Mouse (Mus musculus) testis, adult 2 months (tissue): Measurements from ENCODE around the gene Jade1. TPM values are rescaled to one million over a fixed set of nuclear protein-coding genes. Genes with fewer than 3 reads are reported as not detected.

Experiments
- H3K27ac ChIP-seq: fragments of 200-500 bp; 2 replicates; pipeline ENCODE4 v1.5.1; 2012; ENCODE audit warnings: low read depth, low read length; ENCODE audit not compliant: control insufficient read depth, insufficient read depth
- H3K27me3 ChIP-seq: fragments of 200-500 bp; 2 replicates; pipeline ENCODE4 v1.6.1; 2012; ENCODE audit warnings: mild to moderate bottlenecking, low read length, moderate library complexity; ENCODE audit not compliant: control insufficient read depth, insufficient read depth
- H3K36me3 ChIP-seq: fragments of 200-500 bp; 2 replicates; pipeline ENCODE4 v1.6.1; 2012; ENCODE audit warnings: mild to moderate bottlenecking, low read length; ENCODE audit not compliant: control insufficient read depth, insufficient read depth
- H3K4me1 ChIP-seq: fragments of 200-500 bp; 2 replicates; pipeline ENCODE4 v1.6.1; 2012; ENCODE audit warnings: low read length; ENCODE audit not compliant: control insufficient read depth, insufficient read depth
- H3K4me3 ChIP-seq: fragments of 200-500 bp; 2 replicates; pipeline ENCODE4 v1.5.1; 2012; ENCODE audit warnings: low read depth, mild to moderate bottlenecking, low read length, moderate library complexity, mixed read lengths; ENCODE audit not compliant: control insufficient read depth
- CTCF ChIP-seq: fragments of 200-500 bp; IDR thresholded peaks from 2 replicates; pipeline ENCODE4 v1.5.1; 2012; ENCODE audit warnings: low read depth, mild to moderate bottlenecking, inconsistent platforms, low read length, moderate library complexity; ENCODE audit not compliant: control insufficient read depth, insufficient read depth, insufficient replicate concordance
- POLR2A ChIP-seq: fragments of 200-500 bp; IDR thresholded peaks from 2 replicates; pipeline ENCODE4 v1.6.1; 2012; ENCODE audit warnings: low read depth, mild to moderate bottlenecking, inconsistent platforms, low read length, moderate library complexity; ENCODE audit not compliant: control insufficient read depth
- polyA plus RNA-seq: library from polyadenylated mRNA; depleted of rRNA; stranded (reverse); fragments of >200 nt; gene quantifications from 2 replicates; pipeline ENCODE4 v1.2.3, GENCODE M21; 2012

Gene Jade1
- polyA plus RNA-seq, 1 experiment = 9.1 TPM

DNA sequence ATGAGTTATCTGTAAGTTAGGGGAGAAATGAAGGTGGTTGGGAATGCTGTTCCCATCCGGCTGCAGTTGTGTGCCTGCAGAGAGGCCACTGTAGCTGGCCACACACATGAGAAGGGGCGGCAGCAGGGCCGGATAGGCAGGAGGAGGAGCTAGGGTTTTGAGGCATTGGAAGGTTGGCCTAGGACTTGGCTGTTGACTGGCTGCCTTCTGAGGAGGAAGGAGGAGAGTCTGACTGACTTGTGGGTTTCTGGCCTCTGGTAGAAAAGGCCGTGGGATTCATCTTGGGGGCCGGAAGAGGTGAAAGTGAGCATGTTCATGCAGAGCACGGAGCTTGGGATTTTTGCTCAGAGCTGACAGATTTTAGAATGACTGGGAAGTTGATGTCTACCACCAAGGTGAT, 32.1 kb downstream of the Jade1 start:
- no peak overlapping the region for H3K27ac ChIP-seq
- no peak for TF ChIP-seq CTCF
- no peak for TF ChIP-seq POLR2A
- no peaks in the 10 kb centered on the region for H3K36me3 ChIP-seq
- H3K4me3 ChIP-seq = no peak overlapping the region
- no peaks in the 10 kb centered on the region for H3K27me3 ChIP-seq
- no peaks in the 10 kb centered on the region; the same call in 1 of the 2 replicates for H3K4me1 ChIP-seq

DNA sequence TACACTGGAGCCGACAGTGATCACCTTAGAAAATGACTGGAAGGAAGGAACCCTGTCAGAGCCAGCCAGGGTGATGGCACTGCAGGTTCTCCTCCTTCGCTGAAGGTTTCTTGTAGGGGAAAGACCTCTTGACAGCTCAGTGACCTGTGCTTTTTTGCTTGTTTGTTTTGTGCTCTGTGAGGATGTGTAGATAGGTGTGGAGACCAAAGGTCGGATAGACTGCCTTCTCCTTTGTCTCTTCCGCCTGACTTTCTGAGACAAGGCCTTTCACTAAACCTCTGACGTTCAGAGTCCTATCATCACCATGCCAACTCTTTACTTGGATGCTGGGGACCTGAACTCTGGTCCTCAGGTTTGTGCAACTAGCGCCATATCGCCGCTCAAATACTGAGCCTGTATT, 33.0 kb downstream of the Jade1 start:
- Histone ChIP-seq H3K27ac (no peak overlapping the region), H3K4me3 (no peak overlapping the region), H3K36me3 (no peaks in the 10 kb centered on the region), H3K4me1 (no peaks in the 10 kb centered on the region; the same call in 1 of the 2 replicates), H3K27me3 (no peaks in the 10 kb centered on the region)
- TF ChIP-seq CTCF (no peak), POLR2A (no peak)

GRCm38 (mm10) chr3:41589246-41589914, 33.8 kb downstream of the Jade1 start:
- Histone ChIP-seq H3K4me3 (no peak overlapping the region), H3K4me1 (no peaks in the 10 kb centered on the region; the same call in 1 of the 2 replicates), H3K27me3 (no peaks in the 10 kb centered on the region), H3K36me3 (no peaks in the 10 kb centered on the region), H3K27ac (no peak overlapping the region)
- no peak for TF ChIP-seq POLR2A
- TF ChIP-seq CTCF = no peak

GRCm38 (mm10) chr3:41589988-41590387, 34.5 kb downstream of the Jade1 start:
- Histone ChIP-seq H3K27ac (no peak overlapping the region), H3K4me1 (no peaks in the 10 kb centered on the region; the same call in 1 of the 2 replicates)

DNA sequence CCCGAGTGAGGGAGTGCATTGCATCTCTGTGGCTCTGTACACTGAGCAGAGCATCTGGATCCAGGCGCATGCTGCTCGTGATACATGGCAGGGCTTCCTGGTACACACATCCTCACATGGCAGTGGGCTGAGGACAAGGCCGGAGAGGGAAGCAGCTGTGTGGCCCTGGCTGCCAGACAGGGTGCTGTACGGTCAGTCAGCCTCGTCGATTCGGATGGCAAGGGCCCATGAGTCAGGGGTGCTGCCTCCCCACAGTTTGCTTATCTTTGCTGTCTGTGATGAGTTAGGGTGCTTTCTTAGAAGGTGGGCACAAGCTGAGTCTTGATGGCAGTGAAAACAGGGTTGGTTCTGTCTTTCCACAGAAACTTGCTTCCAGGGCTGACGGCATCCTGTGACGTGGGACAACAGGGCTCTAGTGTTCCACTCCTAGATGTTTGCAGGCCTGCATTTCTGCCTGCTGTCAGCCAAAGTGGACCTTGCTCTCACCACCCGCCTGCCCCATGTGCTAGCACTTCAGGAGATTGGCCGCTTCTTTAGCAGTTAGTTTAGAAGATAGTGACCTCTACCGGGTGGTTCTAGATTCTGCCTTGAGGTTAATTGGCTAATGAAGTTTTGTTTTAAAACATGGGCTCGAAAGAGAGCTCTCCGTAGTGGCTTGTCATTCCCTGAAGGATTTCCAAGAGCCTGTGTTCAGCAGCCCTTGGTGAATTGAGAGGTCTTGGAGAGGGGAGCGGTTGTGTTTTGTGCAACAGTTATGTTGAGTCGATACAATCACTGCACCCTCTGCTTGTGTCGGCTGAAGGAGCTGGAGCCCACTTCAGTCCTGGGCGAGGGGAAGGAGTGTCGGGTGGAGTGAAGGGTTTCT, 35.4 kb downstream of the Jade1 start:
- Histone ChIP-seq H3K4me1 (no peaks in the 10 kb centered on the region; the same call in 1 of the 2 replicates), H3K36me3 (no peaks in the 10 kb centered on the region), H3K4me3 (no peak overlapping the region), H3K27me3 (no peaks in the 10 kb centered on the region), H3K27ac (no peak overlapping the region)
- TF ChIP-seq CTCF (no peak), POLR2A (no peak)

More at GRCm38 (mm10) chr3:41589988-41590387, 34.5 kb downstream of the Jade1 start:
- Histone ChIP-seq H3K27me3 (no peaks in the 10 kb centered on the region), H3K36me3 (no peaks in the 10 kb centered on the region), H3K4me3 (no peak overlapping the region)
- TF ChIP-seq POLR2A = no peak
- TF ChIP-seq CTCF = no peak

- H3K4me3 ChIP-seq = no peak overlapping the region
Observed at GRCm38 (mm10) chr3:41591651-41592170, 36.2 kb downstream of the Jade1 start.

GRCm38 (mm10) chr3:41592805-41593204, 37.3 kb downstream of the Jade1 start:
- H3K27me3 ChIP-seq = no peaks in the 10 kb centered on the region
- no peaks in the 10 kb centered on the region; the same call in 1 of the 2 replicates for H3K4me1 ChIP-seq
- H3K4me3 ChIP-seq = no peak overlapping the region
- H3K36me3 ChIP-seq = no peaks in the 10 kb centered on the region
- TF ChIP-seq CTCF = no peak
- TF ChIP-seq POLR2A = no peak
- H3K27ac ChIP-seq = no peak overlapping the region

More at GRCm38 (mm10) chr3:41591651-41592170, 36.2 kb downstream of the Jade1 start:
- Histone ChIP-seq H3K27me3 (no peaks in the 10 kb centered on the region), H3K27ac (no peak overlapping the region), H3K36me3 (no peaks in the 10 kb centered on the region), H3K4me1 (no peaks in the 10 kb centered on the region; the same call in 1 of the 2 replicates)
- TF ChIP-seq POLR2A (no peak), CTCF (no peak)
